Mouse (Mus musculus) embryo, embryonic 10 days (tissue): Measurements from ENCODE around the gene Atp7b.

Experiments used
- DNase-seq: peaks from one replicate; pipeline ENCODE4 v3.0.0-alpha.2; 2015; ENCODE audit warnings: low spot score

The Atp7b gene

DNA sequence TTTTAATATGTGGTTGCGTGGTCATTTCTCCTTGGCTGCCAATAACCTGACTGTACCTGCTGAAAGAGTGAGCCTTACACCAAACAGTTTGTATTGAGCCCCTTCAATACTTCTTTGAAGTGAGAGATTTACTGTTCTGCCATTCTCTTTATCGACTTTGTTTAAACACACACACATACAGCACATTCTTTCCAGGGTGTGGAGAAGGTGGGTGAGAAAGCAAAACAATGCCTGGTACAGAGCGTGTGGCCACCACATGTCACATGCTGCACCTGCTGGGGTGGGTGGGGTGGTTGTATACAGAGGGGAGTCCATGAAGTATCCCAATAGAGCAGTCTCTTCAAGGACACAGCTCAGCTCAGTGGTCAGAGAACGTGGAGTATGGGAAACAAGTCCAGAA lies 34.9 kb downstream of the Atp7b start:
- no peak for DNase-seq

DNA sequence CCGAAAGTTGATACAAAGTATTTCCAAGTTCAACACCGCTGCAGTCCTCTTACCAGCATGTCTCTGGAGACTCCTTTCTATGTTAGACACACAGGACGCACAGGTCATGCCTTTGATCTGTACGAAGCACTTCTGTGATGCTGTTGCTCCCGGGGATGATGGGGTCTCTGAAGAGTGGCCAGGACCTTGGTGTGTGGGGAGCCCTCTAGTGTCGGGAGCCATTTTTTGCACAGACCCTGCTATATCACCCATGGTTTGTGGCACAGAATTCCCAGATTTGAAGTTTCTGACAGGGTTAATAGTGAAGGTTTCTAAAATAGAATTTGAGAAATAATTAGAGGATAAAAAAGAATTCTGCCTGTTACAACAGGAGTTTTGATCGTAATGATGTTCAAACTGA lies 37.9 kb downstream of the Atp7b start:
- peak; percentile 34 for DNase-seq

DNA sequence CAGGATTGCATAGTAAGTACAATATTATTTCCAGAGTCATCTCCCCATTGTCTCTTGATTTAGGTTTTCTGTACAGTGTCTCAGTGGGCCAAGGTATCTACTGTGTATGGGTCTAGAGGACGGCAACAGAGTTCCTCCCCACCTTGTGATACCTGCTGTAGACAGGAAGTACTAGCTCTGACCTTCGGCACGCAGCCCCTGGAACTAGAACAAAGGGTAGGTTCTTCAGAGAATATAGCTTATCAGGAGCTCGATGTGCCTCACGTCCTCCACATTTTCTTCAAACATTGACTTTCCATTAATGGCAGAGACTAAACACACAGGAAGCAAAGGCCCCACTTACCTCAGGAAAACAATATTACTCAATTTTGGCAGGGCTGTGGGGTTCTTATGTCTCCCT lies 40.6 kb downstream of the Atp7b start:
- DNase-seq: no peak

DNA sequence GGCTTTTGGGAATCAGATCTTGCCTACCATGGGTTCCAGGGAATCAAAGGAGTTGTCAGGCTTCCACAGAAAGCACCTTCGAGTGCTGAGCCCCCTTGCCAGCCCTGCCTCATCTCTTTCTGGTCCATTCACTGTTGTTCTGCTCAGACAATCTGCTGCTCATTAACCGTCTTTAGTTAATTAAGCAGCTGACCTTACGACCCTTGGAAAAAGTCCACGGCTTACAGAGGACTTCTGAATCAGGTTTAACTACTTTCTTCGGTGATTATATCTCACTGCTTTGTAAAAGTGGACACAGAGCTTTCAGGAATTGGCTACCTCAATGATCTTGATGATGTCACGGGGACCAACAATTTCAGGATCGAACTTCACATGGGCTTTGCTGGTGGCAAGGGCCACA lies 42.4 kb downstream of the Atp7b start:
- no peak for DNase-seq

DNA sequence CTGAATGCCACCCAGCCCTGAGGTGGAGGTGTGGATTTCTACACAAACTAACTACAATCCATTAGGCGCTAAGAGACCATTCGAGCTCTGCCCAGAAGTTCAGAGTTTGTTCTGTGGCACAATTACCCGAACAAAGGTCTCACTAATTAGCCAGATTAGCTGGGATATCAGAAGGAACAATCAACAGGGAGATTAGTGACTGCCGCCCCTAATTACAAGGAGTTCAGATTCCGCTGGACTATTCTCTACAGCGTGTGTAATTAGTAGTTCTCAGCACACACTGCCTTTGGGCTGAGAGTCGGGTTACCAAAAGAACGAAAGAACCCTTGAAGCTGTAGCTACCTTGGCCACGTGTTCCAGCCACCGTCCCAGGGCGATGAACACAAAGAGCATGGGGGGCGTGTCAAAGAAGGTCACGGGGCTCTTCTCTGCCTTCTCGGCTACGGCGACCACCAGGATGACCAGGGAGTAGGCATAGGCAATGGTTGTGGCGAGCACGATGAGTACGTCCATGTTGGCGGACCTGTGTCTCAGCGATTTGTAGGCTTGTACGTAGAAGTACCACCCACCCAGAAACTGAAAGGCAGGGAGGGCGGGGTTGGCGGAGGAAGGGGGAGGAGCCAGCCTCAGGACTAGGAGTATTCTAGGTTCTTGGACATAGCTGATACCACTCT lies 46.9 kb downstream of the Atp7b start:
- peak; percentile 33 for DNase-seq

DNA sequence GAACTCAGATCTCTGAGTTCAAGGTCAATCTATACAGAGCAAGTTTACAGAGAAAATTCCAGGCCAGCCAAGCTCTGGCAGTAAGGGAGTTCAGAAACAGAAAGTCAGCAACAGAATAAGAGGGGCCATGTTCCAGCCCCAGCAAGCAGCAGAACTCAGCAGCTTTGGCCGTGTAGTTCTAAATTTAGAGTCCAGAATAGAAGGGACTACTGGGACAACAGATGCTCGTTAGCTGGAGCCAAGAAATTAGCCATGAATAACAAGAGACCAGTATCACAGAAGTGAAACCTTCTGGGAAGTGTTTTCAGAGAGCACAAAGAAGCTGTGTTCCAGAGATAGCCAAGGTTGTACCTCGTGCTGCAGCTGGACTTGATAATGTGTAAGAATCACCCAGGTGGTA lies 50.7 kb downstream of the Atp7b start:
- no peak for DNase-seq

DNA sequence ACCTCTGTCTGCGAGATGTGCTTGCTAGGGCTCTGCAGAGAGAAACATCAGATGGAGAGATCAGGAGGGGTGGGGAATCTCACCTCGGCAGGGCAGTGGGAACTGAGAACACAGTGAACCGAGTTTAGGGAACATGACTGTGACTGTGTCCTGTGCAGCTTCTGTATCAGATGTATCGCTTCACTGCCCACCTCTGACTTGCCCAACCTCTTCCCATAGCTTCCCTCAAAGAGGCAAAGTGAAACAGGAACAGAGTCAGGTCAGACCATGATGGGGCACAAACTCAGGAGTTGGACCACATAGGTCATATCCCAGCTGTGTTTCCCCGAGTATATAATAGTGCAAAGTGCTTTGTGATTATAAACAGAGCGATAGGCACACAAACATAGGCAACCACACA lies 53.7 kb downstream of the Atp7b start:
- no peak for DNase-seq

DNA sequence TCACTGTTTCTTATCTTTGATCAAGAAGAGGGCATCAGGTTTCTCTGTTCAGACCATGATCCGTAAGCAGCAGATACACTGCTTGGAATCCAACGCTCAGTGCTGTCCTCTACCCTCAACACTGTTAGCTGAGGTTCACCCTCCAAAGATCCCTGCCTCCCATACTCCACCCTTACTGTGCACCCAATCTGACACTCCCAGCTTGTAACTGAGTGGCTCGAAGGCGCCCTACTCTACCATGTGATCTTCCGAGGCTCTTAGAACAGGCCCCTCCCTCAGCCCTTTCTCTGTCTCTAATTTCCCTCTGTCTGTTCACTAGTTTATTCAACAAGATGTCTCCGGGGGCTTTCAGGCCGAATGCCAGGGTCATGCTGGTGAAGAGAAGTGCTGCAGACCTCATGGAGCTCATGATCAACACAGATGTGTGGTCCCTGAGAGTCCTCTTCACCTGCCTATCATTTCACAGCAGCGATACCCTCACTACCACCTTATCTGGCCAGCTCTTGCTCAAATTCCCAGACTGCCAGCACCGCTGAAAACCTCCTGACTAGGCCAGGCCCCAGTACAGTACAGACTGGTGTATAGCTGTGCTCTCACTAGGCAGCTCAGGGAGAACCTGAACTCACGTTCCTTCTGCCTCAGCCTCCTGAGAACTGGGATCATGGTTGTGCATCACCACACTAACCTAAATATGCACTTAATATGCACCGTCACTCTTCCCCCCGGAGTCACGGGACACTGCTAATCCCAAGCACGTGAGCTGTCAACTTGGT lies 55.2 kb downstream of the Atp7b start:
- DNase-seq: no peak

DNA sequence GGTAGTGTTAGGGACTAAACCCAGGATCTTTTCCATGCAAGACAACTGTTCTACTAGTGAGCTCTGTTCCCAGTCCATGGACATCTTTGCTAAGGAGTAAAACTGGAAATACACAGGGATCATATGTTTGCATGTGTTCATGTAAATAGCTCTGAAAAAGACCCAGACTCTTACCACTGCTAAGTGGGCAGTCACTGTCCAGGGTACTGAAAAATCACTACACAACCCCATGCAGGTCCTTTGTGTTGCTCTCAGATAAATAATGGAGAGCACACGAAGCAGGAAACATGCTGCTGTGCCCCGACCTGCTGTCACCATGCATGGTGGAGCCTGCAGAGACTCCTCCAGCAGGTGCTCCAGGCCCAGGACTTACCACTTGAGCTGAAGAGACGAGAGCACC lies 64.9 kb downstream of the Atp7b start:
- peak; percentile 50 for DNase-seq

DNA sequence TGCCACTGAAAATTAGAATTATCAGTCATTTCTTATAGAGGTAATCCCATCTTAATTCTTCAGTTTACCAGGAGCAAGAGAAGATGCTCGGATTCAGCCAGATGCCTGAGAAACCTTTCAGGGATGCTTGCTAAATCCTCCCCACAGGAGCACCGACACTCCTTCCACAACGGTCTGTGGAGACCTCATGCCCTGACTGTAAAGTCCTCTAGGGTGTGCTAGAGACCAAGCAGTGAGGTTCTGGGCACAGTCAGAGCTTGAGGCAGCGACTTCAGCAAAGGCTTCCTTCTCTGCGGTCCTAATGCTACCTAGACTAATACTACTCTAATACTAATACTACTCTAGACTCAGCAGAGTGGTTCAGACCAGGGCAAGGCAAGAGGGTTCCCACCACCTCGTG lies 67.9 kb downstream of the Atp7b start:
- peak; percentile 70 for DNase-seq

DNA sequence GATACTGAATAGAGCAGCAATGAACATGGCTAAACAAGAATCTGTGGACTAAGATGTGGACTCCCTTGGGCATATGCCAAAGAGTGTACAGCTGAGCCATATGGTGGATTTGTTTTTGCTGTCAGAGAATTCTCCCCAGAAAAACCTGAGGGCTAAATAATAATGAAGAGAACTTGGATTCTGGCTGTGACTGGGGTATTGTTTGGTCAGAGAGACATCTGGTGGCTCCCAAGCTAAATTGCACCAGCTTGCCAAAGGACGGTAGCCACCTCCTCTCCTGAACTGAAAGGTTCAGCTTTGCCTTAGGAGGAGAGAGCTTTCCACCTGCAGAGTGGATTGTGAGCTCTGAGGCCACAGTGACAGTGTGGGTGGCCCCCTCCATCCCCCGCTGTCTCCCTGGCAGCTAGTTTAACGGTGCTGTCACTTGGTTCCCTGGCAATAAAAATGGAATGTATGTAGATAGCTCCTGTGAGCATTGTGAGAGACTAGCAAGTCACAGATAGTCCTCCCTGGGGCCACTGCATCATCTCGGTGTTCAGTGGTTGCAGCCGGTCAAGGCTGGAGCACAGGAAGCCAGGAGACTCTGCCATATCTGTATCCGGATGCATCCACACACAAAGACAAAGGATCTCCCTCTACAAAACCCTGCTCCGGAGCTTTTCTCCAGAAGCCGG lies 78.3 kb downstream of the Atp7b start:
- DNase-seq: peak; percentile 17

DNA sequence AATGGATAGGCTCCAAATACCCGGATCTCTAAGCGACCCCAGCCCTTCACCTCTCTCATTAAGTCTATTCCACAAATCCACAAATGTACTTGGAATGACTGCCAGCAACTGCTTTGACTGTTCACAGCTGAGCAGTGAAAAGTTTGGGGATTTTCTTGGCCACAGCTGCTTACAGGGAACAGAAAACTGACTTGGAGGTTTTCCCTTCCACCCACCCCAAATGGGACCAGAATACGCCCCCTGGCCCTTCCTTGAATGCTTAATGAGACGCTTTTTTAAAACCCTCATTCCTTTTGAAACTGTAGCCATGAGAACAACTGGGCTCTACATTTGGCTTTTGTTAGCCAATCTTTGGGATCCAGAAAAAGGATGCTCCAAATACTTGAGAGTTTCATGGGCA lies 81.9 kb downstream of the Atp7b start:
- DNase-seq: no peak

DNA sequence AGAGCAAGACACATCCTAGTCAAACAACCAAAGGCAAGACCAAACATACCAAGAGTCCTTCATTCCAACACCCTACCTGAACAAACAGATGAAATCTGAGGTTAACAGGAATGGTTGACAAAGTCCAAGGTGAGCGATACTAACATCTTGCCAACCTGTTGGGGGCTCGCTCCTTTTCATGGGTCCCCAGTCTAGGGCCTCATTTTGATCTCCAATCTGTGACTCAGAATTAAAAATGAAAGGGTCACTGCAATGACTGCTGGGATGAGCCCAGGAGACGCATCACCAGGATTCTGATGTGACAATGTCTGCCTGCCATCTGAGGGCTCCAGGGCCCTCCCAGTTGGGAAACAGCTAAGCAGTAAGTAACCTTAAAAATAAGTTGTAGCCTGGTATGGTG lies 90.6 kb downstream of the Atp7b start, which contains the start of gene Ccdc70:
Ccdc70 (plus strand) TSS at position 301 of the 400 bp plus-strand sequence.
- no peak for DNase-seq

DNA sequence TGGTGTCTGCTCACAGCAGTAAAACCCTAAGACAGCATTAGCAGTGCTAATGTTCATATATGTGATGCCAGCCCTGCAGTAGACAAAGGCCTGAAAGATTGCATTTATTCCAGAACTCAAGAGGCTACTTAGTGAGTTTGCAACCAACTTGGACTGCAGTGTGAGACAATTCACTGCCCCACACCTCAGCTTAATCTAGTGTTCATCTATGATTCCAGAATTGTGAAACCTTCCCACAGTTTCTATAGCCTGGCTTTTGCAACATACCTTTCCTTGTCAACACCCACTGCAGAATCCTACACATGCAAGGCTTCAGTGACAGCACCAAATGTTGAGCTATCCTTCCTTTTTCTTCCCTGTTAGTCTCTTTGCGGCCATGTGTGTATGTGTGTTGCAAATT lies 93.5 kb downstream of the Atp7b start:
- DNase-seq: no peak

DNA sequence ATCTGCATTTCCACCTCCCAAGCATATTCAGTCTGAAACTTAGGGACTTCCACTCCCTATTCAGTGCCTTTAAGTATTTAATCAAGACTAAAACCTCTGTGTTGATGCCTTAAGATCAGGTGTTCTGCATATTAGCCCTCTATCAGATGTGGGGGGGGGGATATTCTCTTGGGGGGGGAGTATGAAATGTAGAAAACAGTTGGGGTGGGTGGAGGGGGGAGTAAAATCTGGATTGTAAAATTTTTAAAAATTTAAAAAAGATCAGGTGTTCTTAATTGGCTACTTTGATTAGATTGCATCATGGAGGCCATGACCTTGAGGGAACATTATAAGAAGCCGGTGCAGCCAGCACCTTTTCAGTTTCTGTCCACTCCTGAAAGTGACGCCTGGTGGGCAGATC lies 101.7 kb downstream of the Atp7b start, which contains the start of gene Fam90a1a:
Fam90a1a (plus strand) TSS at position 301 of the 400 bp plus-strand sequence.
- no peak for DNase-seq

DNA sequence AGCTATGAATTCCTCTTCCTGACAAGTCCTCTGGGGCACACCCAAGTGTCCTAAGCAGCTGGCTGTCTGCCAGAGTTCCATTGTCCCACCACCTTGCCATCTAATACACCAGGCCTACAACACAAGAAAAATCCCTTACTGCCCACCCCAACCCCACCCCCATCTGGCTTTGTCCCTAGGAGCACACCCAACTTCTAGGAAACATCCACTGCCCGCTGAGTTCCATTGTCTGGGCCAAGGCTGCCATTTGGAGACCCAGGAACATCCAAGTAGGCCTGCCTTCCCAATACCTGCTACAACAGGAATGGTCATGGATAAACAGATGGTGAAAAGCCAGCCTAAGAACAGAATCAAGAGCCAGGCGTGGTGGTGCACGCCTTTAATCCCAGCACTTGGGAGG lies 103.8 kb downstream of the Atp7b start:
- no peak for DNase-seq

DNA sequence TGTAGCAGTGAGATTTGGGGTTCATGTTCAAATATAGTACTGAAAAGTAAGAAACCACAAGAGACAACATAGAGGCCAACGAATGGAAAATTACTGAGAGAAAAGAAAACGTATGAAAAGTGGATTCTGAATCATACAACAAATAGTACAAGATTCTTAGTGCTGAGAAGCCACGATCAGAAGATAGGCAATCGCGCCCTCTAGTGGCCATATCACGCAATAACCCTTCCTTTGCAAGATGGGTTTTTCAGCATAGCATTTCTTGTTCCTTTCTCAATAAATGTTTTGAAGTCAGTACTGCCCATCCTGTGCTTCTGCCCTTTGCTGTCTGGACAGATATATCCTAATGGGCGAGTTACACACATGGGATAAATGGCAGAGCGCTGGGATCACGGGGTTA lies 104.8 kb downstream of the Atp7b start:
- DNase-seq: peak; percentile 76

DNA sequence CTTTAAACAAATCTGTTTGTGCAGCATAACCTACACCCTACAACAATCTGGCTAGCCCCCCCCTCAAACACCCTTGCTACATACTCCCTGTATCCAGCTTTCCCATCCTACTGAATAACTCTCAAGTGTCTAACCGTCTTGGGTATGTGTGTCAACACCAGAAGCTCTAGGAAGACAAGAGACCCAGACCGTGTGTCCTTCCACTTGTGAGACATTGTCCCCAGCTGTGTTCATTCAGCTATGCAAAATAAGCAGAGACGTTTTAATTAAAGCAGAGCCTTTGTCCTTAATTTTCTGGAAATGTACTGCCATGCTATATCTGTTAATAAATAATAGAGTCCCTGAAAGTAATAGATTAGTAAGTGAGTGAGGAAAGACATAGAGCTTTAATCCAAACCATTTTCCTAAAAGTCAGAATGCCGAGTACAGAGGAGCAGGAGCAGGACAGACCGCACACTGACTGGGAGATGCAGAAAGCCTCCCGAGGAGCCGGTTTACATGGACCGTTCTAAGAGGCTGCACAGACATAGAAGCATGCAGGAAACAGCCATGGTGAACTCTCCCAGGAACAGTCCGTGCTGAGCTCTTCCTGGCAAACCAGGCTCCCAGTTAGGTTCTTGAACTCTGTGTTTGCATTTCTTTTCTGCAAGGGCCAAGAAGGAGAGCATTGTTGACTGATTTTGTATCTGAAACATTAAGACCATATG lies 112.6 kb downstream of the Atp7b start:
- no peak for DNase-seq

DNA sequence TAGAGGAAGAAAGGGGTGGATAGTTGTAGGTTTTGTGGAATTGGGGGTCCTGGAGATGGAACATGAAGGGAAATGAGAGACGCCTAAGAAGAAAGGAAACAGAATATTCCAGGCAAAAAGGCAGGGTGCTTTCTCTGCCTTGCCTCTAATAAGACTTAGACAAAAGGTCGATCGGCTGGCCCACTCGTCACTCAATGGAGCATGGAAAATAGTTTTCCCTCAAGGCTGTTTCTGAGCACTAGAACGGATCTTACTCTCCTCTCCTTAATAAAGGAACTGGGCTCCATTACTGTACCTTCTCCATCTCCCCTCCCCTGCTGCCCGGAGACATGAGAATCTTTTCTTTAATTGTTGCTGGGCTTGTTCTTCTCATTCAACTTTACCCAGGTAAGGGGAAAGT lies 113.6 kb downstream of the Atp7b start, which contains the start of gene Defb13:
Defb13 (plus strand) TSS at position 301 of the 400 bp plus-strand sequence.
- no peak for DNase-seq
